Mouse (Mus musculus) midbrain, embryonic 14.5 days (tissue): Measurements from ENCODE around the gene Arl2bp. TPM values are rescaled to one million over a fixed set of nuclear protein-coding genes. Genes with fewer than 3 reads are reported as not detected.

Source experiments
- ATAC-seq: fragments of 200-750 bp; cut with Nextera tagmentation; 2 replicates; pipeline ENCODE4 v1.8.0; 2017; ENCODE audit warnings: moderate number of reproducible peaks, moderate library complexity; ENCODE audit not compliant: low FRiP score, low TSS enrichment
- DNase-seq: peaks from one replicate; pipeline ENCODE4 v3.0.0-alpha.2; 2015
- H3K27ac ChIP-seq: fragments of 300-500 bp; sonication (generic); replicated peaks from 2 replicates; pipeline ENCODE4 v1.5.1; 2014; ENCODE audit warnings: mild to moderate bottlenecking, low read depth, low read length, moderate library complexity
- H3K27me3 ChIP-seq: fragments of 300-500 bp; sonication (generic); 2 replicates; pipeline ENCODE4 v1.6.1; 2014; ENCODE audit warnings: low read length, control low read depth, mixed read lengths; ENCODE audit not compliant: control insufficient read depth, insufficient read depth
- H3K36me3 ChIP-seq: fragments of 300-500 bp; sonication (generic); 2 replicates; pipeline ENCODE4 v1.6.1; 2014; ENCODE audit warnings: low read length, control low read depth; ENCODE audit not compliant: control insufficient read depth, insufficient read depth
- H3K4me1 ChIP-seq: fragments of 300-500 bp; sonication (generic); 2 replicates; pipeline ENCODE4 v1.6.1; 2014; ENCODE audit warnings: mild to moderate bottlenecking, antibody characterized with exemption, low read length, control low read depth; ENCODE audit not compliant: control insufficient read depth, insufficient read depth
- H3K4me2 ChIP-seq: fragments of 300-500 bp; sonication (generic); 2 replicates; pipeline ENCODE4 v1.6.1; 2014; ENCODE audit warnings: mild to moderate bottlenecking, low read length, moderate library complexity
- H3K4me3 ChIP-seq: fragments of 300-500 bp; sonication (generic); replicated peaks from 2 replicates; pipeline ENCODE4 v1.5.1; 2014; ENCODE audit warnings: low read depth, low read length
- H3K9ac ChIP-seq: fragments of 300-500 bp; sonication (generic); replicated peaks from 2 replicates; pipeline ENCODE4 v1.6.1; 2014; ENCODE audit warnings: mild to moderate bottlenecking, low read length, moderate library complexity
- H3K9me3 ChIP-seq: fragments of 300-500 bp; sonication (generic); 2 replicates; pipeline ENCODE4 v1.6.1; 2016; ENCODE audit warnings: low read length, control low read depth, mixed read lengths; ENCODE audit not compliant: control insufficient read depth
- WGBS: fragments of 180-500 bp; shearing (Covaris S2); extraction: QIAGEN DNeasy Blood & Tissue Kit; methylation state at CpG from one replicate; pipeline ENCODE4 v1.1.7; 2014; 5-methylcytosine and 5-hydroxymethylcytosine counted together
- polyA plus RNA-seq: library from polyadenylated mRNA; unstranded; fragments of >200 nt; fragmentation: Nextera tagmentation; extraction: Ambion mirVana; gene quantifications from 2 replicates; pipeline ENCODE4 v1.2.1, GENCODE M21; 2014

The Arl2bp gene
- 83.0 and 99.4 TPM in 2 replicates for polyA plus RNA-seq

DNA sequence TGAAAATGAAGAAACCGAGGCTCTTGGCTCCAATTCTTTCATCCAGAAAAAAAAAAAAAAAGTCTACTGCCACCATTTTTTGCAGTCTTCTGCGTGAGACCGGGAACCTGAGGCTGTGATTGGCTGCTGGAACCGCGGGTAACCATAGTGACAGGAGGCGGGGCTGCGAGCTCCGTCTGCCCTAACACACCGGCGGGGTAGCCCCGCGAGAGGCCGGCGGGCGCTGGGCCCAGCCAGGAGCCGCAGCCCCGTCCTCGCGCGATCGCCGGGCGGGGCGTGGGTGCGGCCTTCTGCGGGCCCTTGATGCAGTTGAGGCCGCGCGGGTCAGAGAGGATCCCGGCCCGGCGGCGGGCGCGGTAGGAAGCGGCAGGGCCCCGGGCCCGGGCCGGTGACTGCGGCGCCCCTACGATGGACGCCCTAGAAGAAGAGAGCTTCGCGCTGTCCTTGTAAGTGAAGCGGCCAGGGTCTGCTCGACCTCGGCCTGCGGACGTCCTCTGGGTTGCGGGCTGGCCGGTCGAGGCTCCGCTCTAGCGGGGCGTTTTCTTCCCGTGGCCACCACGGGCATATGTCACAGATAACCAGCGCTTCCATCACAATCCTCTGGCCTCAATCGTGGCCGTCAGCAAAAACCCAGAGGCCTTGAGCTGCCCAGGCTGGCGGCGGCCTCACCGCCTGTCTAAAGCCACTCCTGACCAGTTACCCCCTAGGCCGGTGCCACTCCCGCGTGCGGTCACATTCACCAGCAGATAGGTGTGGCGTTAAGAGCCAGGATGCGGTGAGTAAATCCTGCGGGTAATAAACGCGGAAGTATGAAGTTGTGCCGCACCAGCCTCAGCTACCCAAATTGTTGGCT is at the start of gene Arl2bp:
Gene Arl2bp (plus strand): TSS at position 145 of the 853 bp plus-strand sequence.
- under 1% methylated on average over 74 of the region's 74 CpGs for WGBS
- peak; percentile 96 for DNase-seq

DNA sequence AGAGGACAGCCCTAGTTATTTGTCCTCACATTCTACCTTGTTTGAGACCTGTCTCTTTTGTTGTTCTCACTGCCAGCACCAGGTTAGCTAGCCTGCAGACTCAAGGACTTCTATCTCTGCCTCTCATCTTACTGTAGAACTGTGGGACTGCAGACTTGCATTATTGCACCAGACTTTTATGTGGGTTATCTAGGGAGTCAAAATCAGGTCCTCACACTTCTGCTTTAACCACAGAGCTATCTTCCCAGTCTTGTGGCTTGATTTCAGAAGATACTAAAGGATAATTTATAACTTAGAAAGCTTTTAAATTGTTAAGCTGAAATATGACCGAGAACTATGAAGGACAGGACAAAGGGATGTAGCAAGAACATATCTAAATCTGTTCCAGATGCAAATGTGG is 41.5 kb upstream of the Arl2bp start:
- no peak for ATAC-seq

More for the DNA sequence above, at the start of gene Arl2bp:
- peaks cover 14% of the 10 kb centered on the region for H3K4me1 ChIP-seq
- H3K4me3 ChIP-seq = peak within 1 kb of the TSS; percentile 88
- H3K9ac ChIP-seq = peak within 1 kb of the TSS; percentile 97
- H3K36me3 ChIP-seq = peaks cover 30% of the 10 kb centered on the region
- H3K9me3 ChIP-seq = no peaks in the 10 kb centered on the region
- H3K27me3 ChIP-seq = no peaks in the 10 kb centered on the region
- H3K4me2 ChIP-seq = peak within 1 kb of the TSS; percentile 75
- H3K27ac ChIP-seq = peak within 1 kb of the TSS; percentile 88
- ATAC-seq = peak; percentile 99

DNA sequence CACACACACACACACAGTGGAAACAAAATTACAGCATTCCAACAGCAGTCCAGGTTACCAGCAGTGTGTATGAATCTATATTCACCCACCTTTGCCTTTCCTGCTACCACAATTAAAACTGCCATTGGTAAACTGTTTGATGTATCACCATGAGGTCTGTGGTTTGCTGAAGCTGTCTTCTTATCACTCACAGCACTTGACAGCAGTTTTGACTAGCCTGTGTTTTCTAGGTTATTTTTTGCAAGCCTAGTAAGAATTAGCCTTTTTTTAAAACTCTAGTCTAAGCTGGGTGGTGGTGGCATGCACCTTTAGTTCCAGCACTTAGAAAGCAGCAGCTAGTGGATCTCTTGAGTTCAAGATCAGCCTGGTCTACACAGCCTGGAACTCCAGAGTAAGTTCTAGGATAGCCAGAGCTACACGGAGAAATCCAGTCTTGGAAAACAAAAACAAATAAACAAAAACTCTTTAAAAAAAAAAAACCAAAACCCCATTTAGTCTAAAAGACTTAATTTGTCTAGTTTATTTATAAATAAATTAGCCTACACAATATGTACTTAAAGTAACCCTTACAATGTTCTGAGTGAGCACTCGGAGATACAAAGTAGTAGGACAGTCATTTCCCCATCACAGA is 32.7 kb upstream of the Arl2bp start:
- DNase-seq = no peak
- H3K9me3 ChIP-seq = no peaks in the 10 kb centered on the region
- peaks cover 82% of the 10 kb centered on the region for H3K36me3 ChIP-seq
- 97% methylated on average over 2 of the region's 2 CpGs for WGBS
- no peak for ATAC-seq
- no peaks in the 10 kb centered on the region for H3K27me3 ChIP-seq
- no peak overlapping the region for H3K4me3 ChIP-seq
- no peaks in the 10 kb centered on the region for H3K4me1 ChIP-seq
- H3K9ac ChIP-seq = no peak overlapping the region
- H3K27ac ChIP-seq = no peak overlapping the region
- no peak overlapping the region for H3K4me2 ChIP-seq

More for the DNA sequence above, 41.5 kb upstream of the Arl2bp start:
- no peak overlapping the region for H3K4me2 ChIP-seq
- H3K9ac ChIP-seq = no peak overlapping the region
- no peaks in the 10 kb centered on the region for H3K27me3 ChIP-seq
- peaks cover 30% of the 10 kb centered on the region for H3K36me3 ChIP-seq
- no peak for DNase-seq
- no peak overlapping the region for H3K4me3 ChIP-seq
- H3K27ac ChIP-seq = no peak overlapping the region
- no peaks in the 10 kb centered on the region for H3K9me3 ChIP-seq
- WGBS = 94% methylated on average over 1 of the region's 1 CpGs
- no peaks in the 10 kb centered on the region for H3K4me1 ChIP-seq

DNA sequence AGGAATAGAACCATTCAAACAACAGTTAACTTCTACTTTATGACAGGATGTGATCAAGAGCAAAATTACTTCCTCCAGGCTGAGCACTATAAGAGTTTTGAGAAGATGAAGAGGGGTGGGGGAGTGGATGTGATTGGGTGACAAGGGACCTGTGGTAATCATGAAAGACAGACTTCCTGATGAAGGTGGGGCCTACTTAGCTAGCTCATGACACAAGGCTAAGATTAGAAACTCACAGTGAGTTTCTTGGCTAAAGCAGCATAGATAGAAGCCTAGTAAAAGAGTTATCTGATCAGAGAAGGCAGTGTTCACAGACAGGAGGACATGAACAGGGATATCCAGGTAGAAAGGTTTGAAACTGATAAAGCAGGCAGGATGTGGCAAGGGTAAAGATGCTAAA is 32.2 kb upstream of the Arl2bp start:
- Histone ChIP-seq H3K27ac (no peak overlapping the region), H3K4me2 (no peak overlapping the region), H3K27me3 (no peaks in the 10 kb centered on the region), H3K4me1 (no peaks in the 10 kb centered on the region), H3K9me3 (no peaks in the 10 kb centered on the region), H3K36me3 (peaks cover 88% of the 10 kb centered on the region), H3K4me3 (no peak overlapping the region), H3K9ac (no peak overlapping the region)
- no peak for DNase-seq
- no peak for ATAC-seq

DNA sequence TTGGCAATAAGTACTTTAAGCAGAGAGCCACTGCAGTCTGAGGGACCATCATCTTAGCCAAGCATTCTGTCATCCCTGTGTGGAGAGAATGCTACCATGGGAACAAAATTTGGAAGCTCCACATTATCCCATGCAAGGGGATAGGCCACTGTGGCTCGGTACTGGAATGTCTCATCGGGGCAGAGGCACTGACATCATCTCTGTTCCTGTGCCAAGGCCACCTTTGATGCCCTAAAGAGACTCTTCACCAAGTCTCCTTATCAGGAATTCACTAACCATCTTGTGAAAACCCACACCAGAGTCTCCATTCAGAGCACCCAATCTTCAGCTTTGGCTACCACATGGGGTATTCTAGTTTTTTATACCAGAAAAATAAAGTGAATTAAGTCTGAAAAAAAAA is 25.2 kb upstream of the Arl2bp start:
- Histone ChIP-seq H3K9ac (no peak overlapping the region), H3K4me2 (no peak overlapping the region), H3K27me3 (no peaks in the 10 kb centered on the region), H3K4me3 (no peak overlapping the region), H3K9me3 (no peaks in the 10 kb centered on the region), H3K4me1 (no peaks in the 10 kb centered on the region), H3K36me3 (peaks cover 88% of the 10 kb centered on the region), H3K27ac (no peak overlapping the region)
- DNase-seq (no peak), ATAC-seq (no peak)
- 91% methylated on average over 2 of the region's 2 CpGs for WGBS

DNA sequence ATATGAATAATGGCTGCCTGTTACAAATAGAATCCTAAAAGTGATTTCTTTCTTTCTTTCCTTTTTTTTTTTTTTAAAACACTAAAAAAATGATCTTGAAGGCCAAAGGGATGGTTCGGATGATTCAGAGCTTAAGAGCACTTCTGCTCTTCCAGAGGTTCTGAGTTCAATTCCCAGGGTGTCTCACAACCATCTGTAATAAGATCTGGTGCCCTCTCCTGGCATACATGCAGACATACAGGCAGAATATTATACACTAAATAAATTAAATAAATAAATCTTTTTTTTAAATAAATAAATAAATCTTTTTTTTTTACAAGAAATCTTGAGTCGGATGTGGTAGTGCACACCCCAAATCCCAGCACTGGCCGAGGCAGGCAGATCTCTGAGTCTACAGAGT is 24.5 kb upstream of the Arl2bp start:
- Histone ChIP-seq H3K27ac (no peak overlapping the region), H3K4me3 (no peak overlapping the region), H3K4me1 (no peaks in the 10 kb centered on the region), H3K36me3 (peaks cover 88% of the 10 kb centered on the region), H3K9me3 (no peaks in the 10 kb centered on the region), H3K9ac (no peak overlapping the region), H3K4me2 (no peak overlapping the region), H3K27me3 (no peaks in the 10 kb centered on the region)
- WGBS = 92% methylated on average over 3 of the region's 3 CpGs
- ATAC-seq (no peak), DNase-seq (peak; percentile 4)

DNA sequence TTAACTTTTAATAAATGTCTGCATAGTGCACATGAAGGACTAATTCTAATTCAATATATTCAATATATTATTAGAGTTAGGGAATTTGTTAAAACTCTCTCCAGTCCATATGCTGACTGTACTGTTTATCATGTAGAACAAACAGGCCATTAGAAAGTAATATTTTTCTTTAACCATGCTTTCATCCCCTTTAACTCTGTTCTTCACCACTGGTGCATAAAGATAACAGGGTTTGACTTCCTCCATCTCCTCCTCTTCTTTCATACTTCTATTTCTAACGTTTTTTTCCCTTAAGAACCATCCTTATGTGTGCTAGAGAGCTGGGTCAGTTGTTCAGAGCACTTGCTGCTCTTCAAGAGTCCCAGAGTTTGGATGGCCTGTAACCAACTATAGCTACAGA is 21.2 kb upstream of the Arl2bp start:
- 70% methylated on average over 1 of the region's 1 CpGs for WGBS
- Histone ChIP-seq H3K4me2 (no peak overlapping the region), H3K36me3 (peaks cover 78% of the 10 kb centered on the region), H3K27me3 (no peaks in the 10 kb centered on the region), H3K9me3 (no peaks in the 10 kb centered on the region), H3K4me1 (no peaks in the 10 kb centered on the region), H3K9ac (no peak overlapping the region), H3K27ac (no peak overlapping the region), H3K4me3 (no peak overlapping the region)
- DNase-seq (no peak), ATAC-seq (no peak)

DNA sequence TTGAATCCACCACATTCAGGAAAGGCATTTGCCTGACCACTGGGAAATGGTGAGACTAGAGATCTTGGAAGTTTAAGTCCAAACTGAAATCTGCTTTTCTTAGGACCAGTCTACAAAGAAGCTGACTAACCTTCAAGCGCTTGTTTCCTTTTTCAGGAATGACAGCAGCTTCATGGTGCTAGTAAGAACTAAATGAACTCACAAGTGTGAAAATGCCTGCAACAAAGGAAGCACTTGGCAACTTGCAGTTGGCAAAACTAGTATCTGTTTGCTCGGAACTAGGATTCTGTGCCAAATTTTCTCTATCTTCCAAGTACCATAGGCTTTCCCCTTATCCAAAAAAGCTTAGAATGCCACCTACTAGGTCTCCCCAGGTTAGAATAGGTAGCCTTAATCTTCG is 20.2 kb upstream of the Arl2bp start:
- H3K4me2 ChIP-seq = no peak overlapping the region
- no peak for DNase-seq
- H3K27ac ChIP-seq = no peak overlapping the region
- no peak overlapping the region for H3K4me3 ChIP-seq
- H3K9ac ChIP-seq = no peak overlapping the region
- H3K4me1 ChIP-seq = no peaks in the 10 kb centered on the region
- no peak for ATAC-seq
- 95% methylated on average over 3 of the region's 3 CpGs for WGBS
- H3K27me3 ChIP-seq = no peaks in the 10 kb centered on the region
- no peaks in the 10 kb centered on the region for H3K9me3 ChIP-seq
- H3K36me3 ChIP-seq = peaks cover 76% of the 10 kb centered on the region

DNA sequence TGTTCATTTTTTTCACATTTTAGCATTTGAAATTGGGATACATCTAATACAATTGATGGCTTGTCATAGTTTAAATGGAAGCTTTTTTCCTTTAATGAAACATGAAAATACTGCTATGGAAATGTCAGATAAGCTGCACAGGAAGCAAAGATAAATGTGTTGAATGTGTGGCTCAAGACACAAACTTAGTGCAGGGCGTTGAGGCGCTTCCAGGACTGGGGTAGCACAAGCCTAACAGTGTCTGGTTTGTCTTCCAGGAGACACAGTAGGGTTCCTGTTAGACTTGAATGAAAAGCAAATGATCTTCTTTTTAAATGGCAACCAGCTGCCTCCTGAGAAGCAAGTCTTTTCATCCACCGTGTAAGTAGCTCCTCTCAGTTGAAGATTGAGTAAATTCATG is 16.9 kb upstream of the Arl2bp start:
- no peak overlapping the region for H3K4me2 ChIP-seq
- no peaks in the 10 kb centered on the region for H3K9me3 ChIP-seq
- 45% methylated on average over 3 of the region's 3 CpGs for WGBS
- H3K4me3 ChIP-seq = no peak overlapping the region
- H3K27ac ChIP-seq = no peak overlapping the region
- no peaks in the 10 kb centered on the region for H3K27me3 ChIP-seq
- no peak overlapping the region for H3K9ac ChIP-seq
- no peaks in the 10 kb centered on the region for H3K4me1 ChIP-seq
- no peak for ATAC-seq
- no peak for DNase-seq
- peaks cover 76% of the 10 kb centered on the region for H3K36me3 ChIP-seq
